Mouse (Mus musculus) heart, embryonic 14.5 days (tissue): ENCODE results near the gene Itpr2. TPM values are rescaled to one million over a fixed set of nuclear protein-coding genes. Genes with fewer than 3 reads are reported as not detected.

Experiments
- ATAC-seq: fragments of 200-750 bp; cut with Nextera tagmentation; 2 replicates; pipeline ENCODE4 v1.8.0; 2017; ENCODE audit warnings: low read depth, moderate TSS enrichment; ENCODE audit not compliant: insufficient number of reproducible peaks, insufficient read depth, low FRiP score
- H3K27ac ChIP-seq, 2 experiments: fragments of 200-500 bp in 1 of 2; fragments of 300-500 bp in 1 of 2; sonication (generic) in 1 of 2; replicated peaks in 1 of 2; 2 replicates each; pipeline ENCODE4 v1.5.1; 2012 to 2014; ENCODE audit warnings: low read depth in 2 of 2, low read length in 2 of 2, control low read depth in 1 of 2, mild to moderate bottlenecking in 1 of 2, mixed read lengths in 1 of 2; ENCODE audit not compliant: control insufficient read depth in 1 of 2, insufficient read depth in 1 of 2
- H3K27me3 ChIP-seq: fragments of 300-500 bp; sonication (generic); 2 replicates; pipeline ENCODE4 v1.6.1; 2014; ENCODE audit warnings: mild to moderate bottlenecking, low read length, control low read depth; ENCODE audit not compliant: control insufficient read depth, insufficient read depth
- H3K36me3 ChIP-seq: fragments of 300-500 bp; sonication (generic); 2 replicates; pipeline ENCODE4 v1.6.1; 2014; ENCODE audit warnings: mild to moderate bottlenecking, control low read depth, low read length, mixed read lengths; ENCODE audit not compliant: control insufficient read depth, insufficient read depth
- H3K4me1 ChIP-seq, 2 experiments: fragments of 200-500 bp in 1 of 2; fragments of 300-500 bp in 1 of 2; sonication (generic) in 1 of 2; 2 replicates each; pipeline ENCODE4 v1.6.1; 2012 to 2014; ENCODE audit warnings: low read length in 2 of 2, control low read depth in 1 of 2, mixed read lengths in 1 of 2; ENCODE audit not compliant: control insufficient read depth in 2 of 2, insufficient read depth in 2 of 2
- H3K4me2 ChIP-seq: fragments of 300-500 bp; sonication (generic); 2 replicates; pipeline ENCODE4 v1.6.1; 2014; ENCODE audit warnings: mild to moderate bottlenecking, low read length
- H3K4me3 ChIP-seq, 2 experiments: fragments of 200-500 bp in 1 of 2; fragments of 300-500 bp in 1 of 2; sonication (generic) in 1 of 2; 2 replicates each; pipeline ENCODE4 v1.5.1; 2012 to 2014; ENCODE audit warnings: low read length in 2 of 2, mild to moderate bottlenecking in 2 of 2, control low read depth in 1 of 2, low read depth in 1 of 2, moderate library complexity in 1 of 2; ENCODE audit not compliant: control insufficient read depth in 1 of 2, insufficient read depth in 1 of 2
- H3K9ac ChIP-seq: fragments of 300-500 bp; sonication (generic); 2 replicates; pipeline ENCODE4 v1.6.1; 2014; ENCODE audit warnings: mild to moderate bottlenecking, low read length
- H3K9me3 ChIP-seq: fragments of 300-500 bp; sonication (generic); 2 replicates; pipeline ENCODE4 v1.6.1; 2016; ENCODE audit warnings: low read length, control low read depth; ENCODE audit not compliant: control insufficient read depth
- WGBS: fragments of 180-500 bp; shearing (Covaris S2); extraction: QIAGEN DNeasy Blood & Tissue Kit; methylation state at CpG from one replicate; pipeline ENCODE4 v1.1.7; 2014; 5-methylcytosine and 5-hydroxymethylcytosine counted together
- polyA plus RNA-seq: library from polyadenylated mRNA; unstranded; fragments of >200 nt; fragmentation: Nextera tagmentation; extraction: Ambion mirVana; gene quantifications from 2 replicates; pipeline ENCODE4 v1.2.1, GENCODE M21; 2014

Itpr2 gene
- polyA plus RNA-seq, 1 experiment from 2014 or later: 43.4 TPM

DNA sequence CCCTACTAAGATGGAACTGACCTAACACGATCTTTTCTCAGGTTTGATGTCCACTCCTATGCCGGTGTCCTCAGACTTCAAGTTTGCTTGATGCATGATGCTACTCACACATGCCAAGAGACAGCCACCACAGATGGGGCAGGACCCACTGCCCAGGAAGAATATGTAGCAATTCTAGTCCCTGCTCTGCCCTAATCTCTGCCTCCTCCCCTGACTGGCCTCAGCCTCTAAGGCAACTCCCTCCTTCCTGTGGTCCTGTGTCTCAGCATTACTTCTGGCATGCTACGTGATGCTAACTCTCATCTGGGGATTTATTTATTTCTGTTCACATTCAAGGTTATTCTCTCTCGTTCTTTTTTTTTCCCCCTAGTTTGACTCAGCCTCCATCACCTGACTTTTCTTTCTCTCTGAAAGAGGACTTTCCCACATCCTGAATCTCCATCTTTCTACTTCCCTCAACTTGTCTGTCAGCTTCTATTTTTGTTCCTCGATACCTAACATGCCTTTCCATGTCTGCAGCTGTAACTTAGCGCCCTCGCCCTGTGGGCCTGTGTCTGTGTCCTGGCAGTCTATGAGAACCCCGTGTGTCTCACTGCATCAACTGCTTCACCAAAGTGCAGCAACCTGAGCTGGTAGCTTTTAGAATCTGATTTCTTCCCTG, 279.5 kb downstream of the Itpr2 start:
- H3K9ac ChIP-seq: no peak overlapping the region
- ATAC-seq: no peak
- H3K9me3 ChIP-seq: no peaks in the 10 kb centered on the region
- peaks cover 37% of the 10 kb centered on the region for H3K36me3 ChIP-seq
- no peak overlapping the region for H3K4me2 ChIP-seq
- H3K27ac ChIP-seq: peak overlapping the region; percentile 10 to 61; a peak in 3 of 4 replicates
- 49% methylated on average over 8 of the region's 8 CpGs for WGBS
- H3K4me3 ChIP-seq: no peak overlapping the region
- no peaks in the 10 kb centered on the region for H3K27me3 ChIP-seq
- H3K4me1 ChIP-seq: peaks cover 9 to 14% of the 10 kb centered on the region in 2 experiments

DNA sequence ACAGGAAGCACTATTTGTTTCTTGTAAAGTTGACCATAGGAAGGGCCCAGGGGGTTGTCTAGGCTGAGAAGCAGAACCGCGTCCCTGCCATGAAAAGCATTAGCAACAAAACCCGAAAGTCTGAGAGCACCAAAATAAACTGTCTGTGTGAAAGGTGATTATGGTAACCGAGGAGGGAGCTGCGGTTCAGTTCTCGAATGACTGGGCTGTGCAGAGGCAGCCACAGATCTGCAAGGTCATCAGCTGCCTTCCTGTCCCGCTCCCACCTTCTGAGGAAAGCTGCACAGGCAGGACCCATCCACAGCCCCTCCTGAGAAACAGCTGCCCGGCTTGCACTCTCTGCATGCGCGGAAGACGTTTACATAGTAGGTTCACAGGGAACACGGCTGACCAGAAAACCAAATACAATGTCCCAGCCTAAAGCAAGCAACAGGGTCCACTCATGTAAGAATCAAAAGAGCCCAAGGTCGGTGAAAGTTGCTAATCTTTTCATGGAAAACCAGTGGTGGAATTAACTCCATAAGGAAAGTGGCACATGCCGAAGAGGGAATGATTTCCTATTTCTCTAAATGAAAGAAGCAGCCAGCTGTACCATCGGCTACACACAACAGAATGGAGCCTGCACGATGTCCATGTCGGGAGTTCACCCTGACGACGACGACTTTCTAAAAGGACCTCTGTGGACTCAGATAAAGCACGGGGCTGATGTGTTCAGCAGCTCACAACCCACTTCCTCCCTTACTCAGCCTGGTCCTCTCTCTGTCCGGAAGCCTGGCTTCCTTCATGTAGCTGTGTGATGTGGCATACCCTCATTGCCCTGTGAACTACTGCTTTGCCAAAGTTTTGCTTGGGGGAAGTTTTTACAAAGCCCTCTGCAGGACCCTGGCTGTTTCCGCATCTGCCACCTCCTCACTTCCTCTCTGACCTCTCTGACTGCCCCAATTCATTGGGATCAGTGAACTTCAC, 280.4 kb downstream of the Itpr2 start:
- Histone ChIP-seq H3K36me3 (peaks cover 32% of the 10 kb centered on the region), H3K9ac (no peak overlapping the region), H3K9me3 (no peaks in the 10 kb centered on the region), H3K4me1 (peaks cover 9 to 14% of the 10 kb centered on the region in 2 experiments), H3K4me2 (0 out of 2 replicates have a peak overlapping the region, but pooled peaks have one; percentile 8), H3K27ac (peak overlapping the region; percentile 10 to 61), H3K27me3 (no peaks in the 10 kb centered on the region), H3K4me3 (no peak overlapping the region)
- WGBS: 42% methylated on average over 23 of the region's 23 CpGs
- peak; percentile 69; the same call in 1 of the 2 replicates for ATAC-seq

DNA sequence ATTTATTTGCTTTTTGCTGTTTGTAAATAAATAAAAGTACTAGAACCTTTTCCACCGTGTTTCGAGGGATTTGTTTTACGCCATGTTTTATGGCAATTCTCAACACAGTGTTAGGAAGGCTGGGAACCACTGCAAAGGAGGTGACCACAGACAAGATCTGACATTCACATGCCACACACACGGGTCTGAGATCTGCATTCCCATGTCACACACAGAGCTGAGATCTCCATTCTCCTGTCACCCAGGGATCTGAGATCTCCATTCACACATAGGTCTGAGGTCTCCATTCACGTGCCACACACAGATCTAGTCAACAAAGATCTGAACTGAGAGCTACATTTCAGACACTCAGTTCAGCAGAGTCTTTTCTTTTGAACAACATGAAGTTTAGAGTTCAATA, 282.0 kb downstream of the Itpr2 start:
- H3K4me2 ChIP-seq: no peak overlapping the region
- ATAC-seq: no peak
- no peaks in the 10 kb centered on the region for H3K9me3 ChIP-seq
- no peak overlapping the region for H3K9ac ChIP-seq
- 75% methylated on average over 5 of the region's 5 CpGs for WGBS
- no peaks in the 10 kb centered on the region for H3K27me3 ChIP-seq
- H3K36me3 ChIP-seq: peaks cover 20% of the 10 kb centered on the region
- H3K4me3 ChIP-seq: no peak overlapping the region
- no peak overlapping the region for H3K27ac ChIP-seq
- H3K4me1 ChIP-seq: peaks cover 9 to 14% of the 10 kb centered on the region in 2 experiments

DNA sequence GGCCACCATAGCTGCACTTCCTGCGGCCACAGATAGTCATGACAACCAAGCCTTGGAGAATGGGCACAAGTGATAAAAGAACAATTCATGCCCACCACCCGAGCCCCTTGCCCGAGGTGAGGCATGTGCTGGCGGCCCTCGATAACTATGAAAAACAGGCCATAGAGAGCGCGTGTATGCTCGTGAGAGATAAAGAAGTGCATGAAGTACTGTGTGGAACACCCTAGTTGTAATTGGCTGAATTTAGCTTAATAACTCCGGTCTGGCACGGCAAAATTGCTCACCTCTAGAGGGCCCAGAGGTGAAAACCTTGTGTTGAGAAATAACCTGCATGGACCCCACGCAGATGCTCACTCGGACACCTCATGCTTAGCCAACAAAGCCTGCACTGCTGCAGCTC, 282.5 kb downstream of the Itpr2 start:
- Histone ChIP-seq H3K4me3 (no peak overlapping the region), H3K9me3 (no peaks in the 10 kb centered on the region), H3K27me3 (no peaks in the 10 kb centered on the region), H3K4me1 (peaks cover 9 to 14% of the 10 kb centered on the region in 2 experiments), H3K4me2 (no peak overlapping the region), H3K36me3 (peaks cover 18% of the 10 kb centered on the region), H3K9ac (no peak overlapping the region), H3K27ac (no peak overlapping the region)
- 81% methylated on average over 12 of the region's 12 CpGs for WGBS
- no peak for ATAC-seq

DNA sequence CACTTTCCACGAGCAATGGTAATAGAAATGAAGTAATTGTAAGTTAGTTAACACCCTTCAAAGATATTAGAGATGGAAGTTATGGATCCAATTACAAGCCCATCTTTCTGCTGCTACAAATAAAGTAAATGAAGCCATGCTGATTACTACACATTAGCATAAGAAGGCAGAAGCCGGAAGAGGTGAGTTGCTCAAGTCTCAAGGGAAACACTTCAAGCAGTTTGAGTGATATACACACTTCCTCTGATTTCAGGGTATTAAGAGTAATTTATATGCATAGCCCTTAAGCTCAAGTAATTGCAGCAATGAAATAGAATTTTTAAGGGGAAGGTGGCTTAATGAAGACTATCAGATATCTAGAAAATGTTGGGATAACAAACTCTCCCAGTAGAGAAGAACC, 286.7 kb downstream of the Itpr2 start:
- WGBS: 71% methylated on average over 2 of the region's 2 CpGs
- peaks cover 10% of the 10 kb centered on the region; the same call in 1 of the 2 replicates for H3K36me3 ChIP-seq
- ATAC-seq: no peak

GRCm38 (mm10) chr6:146212339-146212738, 289.7 kb downstream of the Itpr2 start:
- H3K4me3 ChIP-seq: no peak overlapping the region
- H3K9ac ChIP-seq: no peak overlapping the region
- no peaks in the 10 kb centered on the region for H3K27me3 ChIP-seq
- no peak overlapping the region for H3K4me2 ChIP-seq
- peaks cover 4 to 7% of the 10 kb centered on the region in 2 experiments; a peak in 3 of 4 replicates for H3K4me1 ChIP-seq
- no peaks in the 10 kb centered on the region for H3K9me3 ChIP-seq
- peaks cover 3% of the 10 kb centered on the region; the same call in 1 of the 2 replicates for H3K36me3 ChIP-seq
- no peak for ATAC-seq
- no peak overlapping the region for H3K27ac ChIP-seq
- WGBS: 94% methylated on average over 3 of the region's 3 CpGs

More for the DNA sequence above, 286.7 kb downstream of the Itpr2 start:
- no peak overlapping the region for H3K4me2 ChIP-seq
- H3K9me3 ChIP-seq: no peaks in the 10 kb centered on the region
- no peak overlapping the region for H3K4me3 ChIP-seq
- H3K9ac ChIP-seq: no peak overlapping the region
- no peaks in the 10 kb centered on the region for H3K4me1 ChIP-seq
- no peaks in the 10 kb centered on the region for H3K27me3 ChIP-seq
- no peak overlapping the region for H3K27ac ChIP-seq

DNA sequence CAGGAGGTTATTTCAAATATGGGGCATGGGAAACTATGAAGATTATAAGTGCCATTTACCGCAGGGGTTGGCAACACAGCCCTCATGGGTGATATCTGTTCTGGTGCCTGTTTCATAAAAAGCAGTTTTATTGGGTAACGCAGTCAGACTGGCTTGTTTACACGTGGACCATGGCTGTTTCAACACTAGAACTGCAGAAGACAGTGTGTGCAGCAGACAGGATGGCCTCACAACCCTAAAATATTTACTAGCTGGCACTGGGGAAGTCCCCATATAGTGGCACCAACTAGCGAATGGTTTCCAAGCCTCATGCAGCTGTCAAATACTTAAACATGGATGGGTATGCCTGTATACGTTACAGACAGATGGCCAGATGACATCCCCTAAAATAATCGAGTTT, 290.8 kb downstream of the Itpr2 start:
- Histone ChIP-seq H3K9ac (no peak overlapping the region), H3K4me2 (no peak overlapping the region)
- 88% methylated on average over 6 of the region's 6 CpGs for WGBS

More for the DNA sequence above, 290.8 kb downstream of the Itpr2 start:
- no peaks in the 10 kb centered on the region for H3K9me3 ChIP-seq
- peaks cover 4 to 12% of the 10 kb centered on the region in 2 experiments; a peak in 3 of 4 replicates for H3K4me1 ChIP-seq
- no peaks in the 10 kb centered on the region for H3K36me3 ChIP-seq
- H3K4me3 ChIP-seq: no peak overlapping the region
- no peak for ATAC-seq
- H3K27ac ChIP-seq: no peak overlapping the region
- H3K27me3 ChIP-seq: no peaks in the 10 kb centered on the region
